Mouse (Mus musculus): ENCODE results near the gene Txlng. TPM values are rescaled to one million over a fixed set of nuclear protein-coding genes. Genes with fewer than 3 reads are reported as not detected.
"Not testable (repeated sequence)": the region's sequence is repeated elsewhere in the genome, so short reads cannot be mapped to it uniquely, and the experiment has no call there.

Txlng gene
- 12.9 and 15.6 TPM in 2 replicates for polyA plus RNA-seq (2015; fragmentation: Nextera tagmentation; extraction: Ambion mirVana)

DNA sequence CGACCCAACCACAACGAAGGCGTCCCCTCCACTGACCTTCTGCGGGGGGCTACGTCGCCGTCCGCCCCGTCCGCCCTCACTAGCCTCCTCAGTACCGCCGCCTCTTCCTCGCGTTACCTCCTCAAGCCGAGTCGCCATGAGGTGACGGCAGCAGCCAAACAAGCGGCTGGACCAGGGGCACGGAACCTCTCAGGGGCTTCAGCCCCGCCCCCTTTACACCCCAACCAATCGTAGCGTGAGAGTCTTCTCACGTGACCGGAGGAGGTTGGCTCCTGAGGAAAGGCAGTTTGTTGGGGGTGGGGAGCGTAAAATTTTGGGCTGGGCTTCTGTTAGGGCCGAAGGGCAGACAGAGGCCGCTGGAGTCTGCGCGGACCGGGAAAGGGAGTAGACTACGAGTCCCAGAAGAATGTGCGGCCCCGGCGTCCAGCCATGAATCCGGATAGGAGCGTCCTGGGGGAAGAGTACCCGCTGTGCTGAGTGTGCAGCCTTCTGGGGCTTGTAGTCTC, at the start of gene Txlng:
Gene Txlng (minus strand): TSS at position 252 of the 506 bp plus-strand sequence.
- Histone ChIP-seq H3K4me1 (no peaks in the 10 kb centered on the region), H3K27me3 (replicated peaks) (no peaks in the 10 kb centered on the region), H3K4me2 (peak within 1 kb of the TSS; percentile 78), H3K36me3 (no peaks in the 10 kb centered on the region), H3K27ac (no peak within 1 kb of the TSS), H3K9ac (no peak within 1 kb of the TSS; the same call in 1 of the 2 replicates), H3K4me3 (replicated peaks) (peak within 1 kb of the TSS; percentile 61), H3K9me3 (no peaks in the 10 kb centered on the region)
- peak; percentile 99 for ATAC-seq (ENCODE audit: insufficient read depth, low FRiP score, low read depth)
- 12% methylated on average over 35 of the region's 37 CpGs for WGBS

GRCm38 (mm10) chrX:162878236-162878635, 49.0 kb upstream of the Txlng start:
- Histone ChIP-seq H3K4me3 (replicated peaks) (no peak overlapping the region), H3K36me3 (no peaks in the 10 kb centered on the region), H3K27ac (no peak overlapping the region), H3K4me1 (no peaks in the 10 kb centered on the region), H3K27me3 (replicated peaks) (no peaks in the 10 kb centered on the region), H3K9ac (no peak overlapping the region), H3K9me3 (no peaks in the 10 kb centered on the region), H3K4me2 (no peak overlapping the region)
- ATAC-seq (ENCODE audit: insufficient read depth, low FRiP score, low read depth), result no peak
- WGBS, result 86% methylated on average over 3 of the region's 3 CpGs

DNA sequence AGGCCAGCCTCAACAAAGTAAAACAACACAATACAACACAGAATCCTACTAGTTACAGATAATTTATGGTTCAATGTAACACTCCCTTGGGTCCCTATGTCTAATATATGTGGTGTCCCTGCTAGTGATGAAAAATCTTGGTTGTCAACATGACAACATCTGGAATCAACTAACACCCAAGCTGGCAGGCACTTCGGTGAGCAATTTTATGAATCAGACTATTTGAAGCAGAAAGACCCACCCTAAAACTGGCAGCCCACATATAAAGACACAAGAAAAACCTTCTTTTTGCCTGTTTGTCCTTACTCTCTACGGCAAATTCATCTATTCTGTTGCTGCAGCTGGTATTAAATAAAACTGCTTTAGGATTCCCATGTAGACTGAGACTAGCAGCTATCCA, 44.5 kb upstream of the Txlng start:
- no peaks in the 10 kb centered on the region for H3K9me3 ChIP-seq
- H3K9ac ChIP-seq, result no peak overlapping the region
- no peak overlapping the region for H3K4me2 ChIP-seq
- 0 out of 2 replicates have a peak, but pooled peaks cover 6% of the 10 kb centered on the region for H3K36me3 ChIP-seq
- H3K27me3 ChIP-seq (replicated peaks), result no peaks in the 10 kb centered on the region
- no peaks in the 10 kb centered on the region for H3K4me1 ChIP-seq
- ATAC-seq (ENCODE audit: insufficient read depth, low FRiP score, low read depth), result no peak
- no peak overlapping the region for H3K4me3 ChIP-seq (replicated peaks)
- H3K27ac ChIP-seq, result no peak overlapping the region
- 91% methylated on average over 2 of the region's 2 CpGs for WGBS

DNA sequence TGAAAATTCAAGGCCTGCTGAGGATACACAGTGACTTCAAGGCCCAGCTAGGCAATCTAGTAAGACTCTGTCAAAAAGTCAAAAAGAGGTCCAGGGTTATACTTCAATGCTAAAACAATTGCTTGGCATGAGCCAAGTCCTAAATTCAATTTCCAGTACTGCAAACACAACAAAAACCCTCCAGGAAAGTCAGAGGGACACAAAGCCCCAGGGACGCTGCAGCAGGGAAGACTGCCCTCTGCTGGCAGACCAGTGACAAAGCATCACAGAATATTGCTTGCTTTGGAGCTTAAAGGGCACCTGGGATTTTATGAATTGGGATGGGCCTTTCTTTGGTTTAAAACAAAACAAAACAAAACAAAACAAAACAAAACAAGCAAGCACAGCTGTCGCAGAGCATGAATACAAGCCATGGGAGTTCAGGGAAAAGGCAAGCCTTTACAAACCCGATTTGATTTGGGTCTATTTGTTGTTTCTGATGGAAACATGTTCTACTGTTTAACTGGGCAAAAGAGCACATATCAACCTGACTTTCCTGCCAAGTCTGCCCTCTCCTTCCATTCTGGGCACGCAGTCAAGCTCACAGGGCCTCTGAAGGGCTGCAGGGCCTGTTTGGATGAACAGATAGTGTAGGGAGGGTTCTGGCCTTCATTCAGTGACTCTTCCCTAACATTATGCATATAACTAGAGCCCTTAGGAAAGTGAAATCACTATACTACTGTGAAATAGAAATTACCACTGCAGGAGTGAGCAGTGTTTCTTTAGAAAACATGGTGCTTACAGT, 42.7 kb upstream of the Txlng start:
- Histone ChIP-seq H3K36me3 (0 out of 2 replicates have a peak, but pooled peaks cover 6% of the 10 kb centered on the region), H3K27me3 (replicated peaks) (no peaks in the 10 kb centered on the region), H3K27ac (no peak overlapping the region), H3K9me3 (no peaks in the 10 kb centered on the region), H3K4me2 (no peak overlapping the region), H3K4me3 (replicated peaks) (no peak overlapping the region), H3K4me1 (no peaks in the 10 kb centered on the region), H3K9ac (no peak overlapping the region)
- no peak for ATAC-seq (ENCODE audit: insufficient read depth, low FRiP score, low read depth)
- WGBS, result 41% methylated on average over 4 of the region's 4 CpGs

DNA sequence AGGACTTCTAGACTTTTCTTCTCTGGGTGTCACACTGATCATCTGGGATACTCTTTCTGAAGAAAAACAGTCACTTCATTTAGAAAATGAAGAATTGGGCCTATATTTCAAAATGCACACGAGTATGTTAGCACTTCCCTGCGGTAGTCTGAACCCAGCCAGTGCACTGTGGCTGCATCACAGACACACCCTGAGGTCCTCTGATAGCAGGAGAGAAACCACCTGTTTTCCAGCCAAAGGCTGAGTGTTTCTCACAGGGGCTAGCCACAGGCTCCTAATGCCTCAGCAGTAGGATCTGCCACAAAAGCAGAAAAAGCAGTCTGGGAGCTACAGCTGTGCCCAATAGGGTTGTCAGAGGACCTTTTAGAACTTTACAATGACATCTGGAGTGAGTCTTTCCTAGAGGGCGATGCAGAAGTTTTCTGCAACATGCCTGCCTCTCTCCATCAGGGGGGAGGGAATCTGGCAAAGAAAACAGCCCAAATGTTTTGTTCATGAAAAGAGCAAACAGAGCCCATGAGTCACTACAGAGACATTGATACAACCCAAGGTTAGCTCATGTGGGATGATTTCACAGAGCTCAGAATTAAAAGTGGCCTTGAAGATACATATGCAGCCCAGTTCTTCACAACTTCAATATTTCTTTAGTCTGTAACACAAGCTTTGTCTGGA, 39.2 kb upstream of the Txlng start:
- no peak overlapping the region for H3K4me2 ChIP-seq
- 81% methylated on average over 3 of the region's 3 CpGs for WGBS
- H3K27ac ChIP-seq, result no peak overlapping the region
- no peaks in the 10 kb centered on the region for H3K27me3 ChIP-seq (replicated peaks)
- ATAC-seq (ENCODE audit: insufficient read depth, low FRiP score, low read depth), result no peak
- 0 out of 2 replicates have a peak, but pooled peaks cover 6% of the 10 kb centered on the region for H3K36me3 ChIP-seq
- no peak overlapping the region for H3K9ac ChIP-seq
- H3K4me3 ChIP-seq (replicated peaks), result no peak overlapping the region
- no peaks in the 10 kb centered on the region for H3K4me1 ChIP-seq
- no peaks in the 10 kb centered on the region for H3K9me3 ChIP-seq

DNA sequence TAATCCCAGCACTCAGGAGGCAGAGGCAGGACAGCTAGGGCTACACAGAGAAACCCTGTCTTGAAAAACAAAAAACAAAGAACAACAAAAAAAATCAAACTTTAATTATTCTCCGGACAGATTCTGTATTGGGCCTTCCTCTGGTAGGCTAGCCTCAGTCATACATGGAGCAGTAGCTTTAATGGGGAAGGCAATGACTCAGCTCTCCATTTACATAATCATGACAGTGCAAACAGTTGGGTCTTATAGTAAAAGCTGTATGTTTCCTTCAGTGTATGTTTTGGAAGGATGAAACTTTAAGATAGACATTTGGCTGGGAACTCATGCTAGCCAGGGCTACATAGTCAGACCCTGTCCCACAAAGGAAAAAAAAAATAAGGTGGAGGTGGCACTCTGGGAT, 19.4 kb upstream of the Txlng start:
- Histone ChIP-seq H3K27me3 (replicated peaks) (no peaks in the 10 kb centered on the region), H3K4me3 (replicated peaks) (no peak overlapping the region), H3K4me1 (no peaks in the 10 kb centered on the region), H3K36me3 (no peaks in the 10 kb centered on the region), H3K9ac (no peak overlapping the region), H3K4me2 (no peak overlapping the region), H3K27ac (no peak overlapping the region), H3K9me3 (no peaks in the 10 kb centered on the region)
- ATAC-seq (ENCODE audit: insufficient read depth, low FRiP score, low read depth), result no peak
- WGBS, result 79% methylated on average over 1 of the region's 1 CpGs

GRCm38 (mm10) chrX:162845531-162845930, 16.3 kb upstream of the Txlng start:
- WGBS, result 79% methylated on average over 3 of the region's 3 CpGs
- ATAC-seq (ENCODE audit: insufficient read depth, low FRiP score, low read depth), result no peak

DNA sequence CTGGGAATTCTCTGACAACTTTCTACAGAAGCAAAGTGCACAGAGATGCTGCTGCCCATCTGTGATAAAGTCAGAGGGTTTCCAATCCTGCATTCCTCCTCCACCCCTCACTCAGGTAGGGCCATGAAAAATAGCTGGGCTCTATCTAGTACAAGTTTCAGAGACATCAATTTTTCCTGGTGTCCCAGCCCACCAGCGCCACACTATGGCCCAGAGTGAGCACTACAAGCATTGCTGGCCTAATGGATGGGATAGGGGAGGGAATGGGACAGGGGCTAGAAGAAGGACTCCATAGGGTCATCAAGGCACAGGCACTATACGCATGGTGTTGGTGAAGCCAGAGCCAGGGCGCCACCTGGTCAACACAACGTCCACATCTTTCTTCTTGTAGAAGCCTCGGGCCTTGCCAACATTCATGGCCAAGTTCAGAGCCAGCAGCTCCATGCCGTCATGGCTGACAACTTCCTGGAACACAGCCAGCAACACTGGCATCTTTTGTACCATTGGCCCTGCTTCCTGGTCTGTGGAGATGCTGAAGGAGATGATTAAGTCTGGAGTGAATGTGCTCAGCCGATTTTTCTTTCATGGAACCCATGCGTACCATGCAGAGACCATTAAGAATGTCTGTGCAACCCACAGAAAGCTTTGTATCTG, 15.3 kb upstream of the Txlng start:
- H3K36me3 ChIP-seq, result no peaks in the 10 kb centered on the region
- WGBS, result 68% methylated on average over 8 of the region's 8 CpGs
- H3K9me3 ChIP-seq, result no peaks in the 10 kb centered on the region
- H3K9ac ChIP-seq, result no peak overlapping the region
- no peak for ATAC-seq (ENCODE audit: insufficient read depth, low FRiP score, low read depth)
- H3K27me3 ChIP-seq (replicated peaks), result no peaks in the 10 kb centered on the region
- H3K27ac ChIP-seq, result no peak overlapping the region
- H3K4me3 ChIP-seq (replicated peaks), result no peak overlapping the region
- no peaks in the 10 kb centered on the region for H3K4me1 ChIP-seq
- H3K4me2 ChIP-seq, result no peak overlapping the region

More at GRCm38 (mm10) chrX:162845531-162845930, 16.3 kb upstream of the Txlng start:
- Histone ChIP-seq H3K9me3 (no peaks in the 10 kb centered on the region), H3K4me3 (replicated peaks) (no peak overlapping the region), H3K4me2 (no peak overlapping the region), H3K9ac (no peak overlapping the region), H3K4me1 (no peaks in the 10 kb centered on the region), H3K36me3 (no peaks in the 10 kb centered on the region), H3K27ac (no peak overlapping the region), H3K27me3 (replicated peaks) (no peaks in the 10 kb centered on the region)

- Histone ChIP-seq H3K4me3 (replicated peaks) (no peak overlapping the region), H3K9me3 (no peaks in the 10 kb centered on the region), H3K4me2 (no peak overlapping the region), H3K4me1 (no peaks in the 10 kb centered on the region), H3K9ac (no peak overlapping the region), H3K27me3 (replicated peaks) (no peaks in the 10 kb centered on the region), H3K27ac (no peak overlapping the region), H3K36me3 (no peaks in the 10 kb centered on the region)
- no peak for ATAC-seq (ENCODE audit: insufficient read depth, low FRiP score, low read depth)
- WGBS, result 52% methylated on average over 3 of the region's 3 CpGs
Observed at GRCm38 (mm10) chrX:162832101-162832500, 2.8 kb upstream of the Txlng start.

DNA sequence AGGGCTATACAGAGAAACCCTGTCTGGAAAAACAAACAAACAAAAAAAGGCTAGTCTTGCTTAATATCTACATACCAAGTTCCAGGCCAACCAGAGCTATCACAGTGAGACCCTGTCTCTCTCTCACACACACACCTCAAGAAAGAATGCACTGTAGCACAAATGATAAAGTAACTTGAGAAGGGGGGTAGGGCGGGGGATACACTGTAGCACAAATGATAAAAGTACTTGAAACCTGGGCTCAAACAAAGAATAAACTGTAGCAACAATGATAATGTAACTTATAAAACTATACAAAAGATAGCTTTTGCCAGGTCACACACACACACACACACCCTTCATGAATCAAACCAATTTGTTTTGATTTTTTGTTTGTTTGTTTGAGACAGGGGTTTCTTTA, 2.3 kb upstream of the Txlng start:
- no peak for ATAC-seq (ENCODE audit: insufficient read depth, low FRiP score, low read depth)

DNA sequence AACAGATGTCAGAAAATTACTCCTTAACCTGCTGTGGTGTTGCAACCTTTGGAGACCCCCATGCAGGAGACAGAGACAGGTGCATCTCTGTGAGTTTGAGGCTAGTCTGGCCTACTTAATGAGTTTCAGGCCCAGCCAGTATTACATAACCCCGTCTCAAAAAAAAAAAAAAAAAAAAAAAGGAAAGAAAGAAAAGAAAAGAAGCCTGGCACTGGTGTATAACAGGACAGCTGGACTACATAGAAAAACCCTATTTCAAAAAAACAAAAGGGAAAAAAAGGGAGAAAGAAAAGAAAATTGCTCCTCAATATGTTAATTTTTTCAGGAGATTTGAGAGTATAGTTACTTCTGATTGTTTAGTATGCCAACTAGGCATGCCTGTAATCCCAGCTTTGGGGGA, 1.8 kb upstream of the Txlng start:
- Histone ChIP-seq H3K4me2 (no peak overlapping the region), H3K4me3 (replicated peaks) (no peak overlapping the region), H3K27ac (no peak overlapping the region), H3K9me3 (no peaks in the 10 kb centered on the region), H3K27me3 (replicated peaks) (no peaks in the 10 kb centered on the region), H3K9ac (no peak overlapping the region), H3K4me1 (no peaks in the 10 kb centered on the region), H3K36me3 (no peaks in the 10 kb centered on the region)
- no peak for ATAC-seq (ENCODE audit: insufficient read depth, low FRiP score, low read depth)
- WGBS, result 42% methylated on average over 1 of the region's 1 CpGs

More for the DNA sequence above, 2.3 kb upstream of the Txlng start:
- Histone ChIP-seq H3K4me2 (no peak overlapping the region), H3K27me3 (replicated peaks) (no peaks in the 10 kb centered on the region), H3K4me1 (no peaks in the 10 kb centered on the region), H3K36me3 (no peaks in the 10 kb centered on the region), H3K9ac (no peak overlapping the region), H3K9me3 (no peaks in the 10 kb centered on the region), H3K27ac (no peak overlapping the region), H3K4me3 (replicated peaks) (no peak overlapping the region)
- WGBS, result 61% methylated on average over 1 of the region's 1 CpGs

- H3K4me2 ChIP-seq; H3K27me3 ChIP-seq (replicated peaks); H3K4me1 ChIP-seq; ATAC-seq (ENCODE audit: insufficient read depth, low FRiP score, low read depth); H3K9ac ChIP-seq; H3K4me3 ChIP-seq (replicated peaks); H3K27ac ChIP-seq; H3K9me3 ChIP-seq; H3K36me3 ChIP-seq: not testable (repeated sequence)
- 65% methylated on average over 2 of the region's 2 CpGs for WGBS
Observed at GRCm38 (mm10) chrX:162830313-162830712, 1.1 kb upstream of the Txlng start.
